Mouse (Mus musculus): ENCODE measurements around the gene Amhr2.

GRCm38 (mm10) chr15:102451666-102452430 lies 6.7 kb downstream of the Amhr2 start:
- TF ChIP-seq CTCF (IDR thresholded peaks at IDR 0.05; ENCODE audit: control insufficient read depth, insufficient read depth, insufficient read length) = no peak
- TF ChIP-seq CEBPB (IDR thresholded peaks at IDR 0.05; ENCODE audit: low read depth) = no peak
- no peak for TF ChIP-seq USF1 (IDR thresholded peaks at IDR 0.05; ENCODE audit: low read depth)
- no peak for TF ChIP-seq MYOG (IDR thresholded peaks at IDR 0.05; ENCODE audit: control insufficient read depth, extremely low read depth, insufficient read length)
- TF ChIP-seq MAX (IDR thresholded peaks at IDR 0.05) = no peak
- no peak for TF ChIP-seq MYOD1 (IDR thresholded peaks at IDR 0.05; ENCODE audit: control insufficient read depth, insufficient read length, low read depth)
